Comparison of ENCODE assay signal across 17 mouse cellular contexts in the genomic region with DNA sequence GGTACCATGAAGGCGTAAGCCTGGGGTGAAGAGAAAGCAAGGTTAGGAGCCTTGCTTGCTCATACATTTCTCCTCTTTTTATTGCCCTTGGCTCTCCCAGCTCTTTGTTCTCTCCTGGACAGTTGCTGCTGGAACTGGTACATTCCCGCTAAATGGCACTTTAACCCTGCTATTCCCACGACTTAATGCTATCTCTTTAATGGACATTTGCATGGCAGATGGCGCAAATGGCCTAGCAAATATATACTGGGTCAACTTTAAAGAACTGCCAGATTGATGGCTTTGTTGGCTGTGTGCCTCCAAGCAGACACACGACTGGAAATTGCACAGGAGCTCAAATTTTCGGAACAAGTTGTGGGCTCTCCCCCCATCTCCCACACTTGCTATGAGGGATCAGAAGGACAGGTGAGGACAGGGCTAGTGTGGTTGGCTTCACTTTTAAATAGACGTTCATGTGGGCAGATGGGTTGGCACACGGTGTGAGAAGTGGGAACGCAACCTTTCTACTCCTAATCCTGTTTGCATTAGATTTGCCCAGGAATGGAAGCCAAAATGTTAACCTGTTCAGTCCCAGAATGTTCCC.
DNase-seq lines count a peak whose midpoint lies in the region; ATAC-seq and TF ChIP-seq lines count a peak whose summit lies in the region.
"Had no signal": no experiment of that assay in that cellular context is flagged by ENCODE, and none has a peak within 500 bp of the region (broad histone marks: within the 10 kb centered on the region; RNA-seq: fewer than 3 reads in every experiment).

No protein-coding gene starts in this region.

- no peak for TF ChIP-seq CTCF in brain, embryonic 14.5 days (IDR thresholded peaks at IDR 0.05; ENCODE audit: borderline replicate concordance, extremely low read depth, insufficient read depth, insufficient read length)

- no peaks in the 10 kb centered on the region for H3K9me3 ChIP-seq in forebrain, embryonic 14.5 days (replicated peaks; ENCODE audit: control insufficient read depth, low read length)
- no peaks in the 10 kb centered on the region for H3K9me3 ChIP-seq in forebrain, embryonic 10.5 days
- H3K9me3 ChIP-seq in hindbrain, embryonic 16.5 days (ENCODE audit: control insufficient read depth, low read length), result no peaks in the 10 kb centered on the region
- no peaks in the 10 kb centered on the region for H3K9me3 ChIP-seq in hindbrain, embryonic 11.5 days (ENCODE audit: control insufficient read depth, low read length)
- no peaks in the 10 kb centered on the region for H3K9me3 ChIP-seq in kidney, embryonic 16.5 days (ENCODE audit: low read length)
- H3K9me3 ChIP-seq: embryonic facial prominence, embryonic 12.5 days; heart, embryonic 12.5 days; intestine, embryonic 15.5 days had no signal

- H3K4me3 ChIP-seq in forebrain, embryonic 14.5 days (ENCODE audit: low read depth, low read length), result no peak overlapping the region
- no peak overlapping the region for H3K4me3 ChIP-seq in forebrain, embryonic 10.5 days
- H3K4me3 ChIP-seq in hindbrain, embryonic 16.5 days (ENCODE audit: low read length), result no peak overlapping the region
- H3K4me3 ChIP-seq in hindbrain, embryonic 11.5 days (ENCODE audit: low read depth, low read length), result no peak overlapping the region
- no peak overlapping the region for H3K4me3 ChIP-seq in kidney, embryonic 16.5 days (ENCODE audit: low read length)
- H3K4me3 ChIP-seq: embryonic facial prominence, embryonic 12.5 days; gastrocnemius, adult 2 months; heart, embryonic 12.5 days; intestine, embryonic 15.5 days had no signal

- WGBS in forebrain, embryonic 14.5 days, result 61% methylated on average over 9 of the region's 9 CpGs
- 87% methylated on average over 9 of the region's 9 CpGs for WGBS in forebrain, embryonic 10.5 days
- WGBS in hindbrain, embryonic 16.5 days, result 58% methylated on average over 9 of the region's 9 CpGs
- WGBS in hindbrain, embryonic 11.5 days, result 80% methylated on average over 9 of the region's 9 CpGs
- WGBS in kidney, embryonic 16.5 days, result 48% methylated on average over 9 of the region's 9 CpGs

- peak; percentile 66; the same call in 1 of the 2 replicates for ATAC-seq in forebrain, embryonic 14.5 days
- ATAC-seq in hindbrain, embryonic 16.5 days, result peak; percentile 49; the same call in 1 of the 2 replicates
- no peak for ATAC-seq in hindbrain, embryonic 11.5 days (ENCODE audit: low FRiP score)
- no peak for ATAC-seq in kidney, embryonic 16.5 days (ENCODE audit: low FRiP score, low TSS enrichment)
- ATAC-seq: intestine, embryonic 15.5 days had no signal

- DNase-seq in cerebellum, postnatal 14 days, result peak; percentile 23 to 49
- no peak for DNase-seq in cerebellum, adult 9-11 months
- peak; percentile 56 for DNase-seq in forebrain, embryonic 14.5 days (ENCODE audit: low spot score)
- DNase-seq in forebrain, embryonic 10.5 days (ENCODE audit: extremely low spot score, low spot score), result no peak
- no peak for DNase-seq in hindbrain, embryonic 11.5 days (ENCODE audit: low spot score)
- peak; percentile 76 for DNase-seq in brain, embryonic 14.5 days (ENCODE audit: low read depth)
- DNase-seq: adrenal gland, postnatal 10 days; cerebellum, adult 18-20 months; embryo, embryonic 11 days; gastrocnemius, adult 2 months; gastrocnemius, postnatal 25 days; kidney, adult 18-20 months had no signal

- H3K4me1 ChIP-seq in forebrain, embryonic 14.5 days (ENCODE audit: control insufficient read depth, insufficient read depth, low read length), result peaks cover 5% of the 10 kb centered on the region; the same call in 1 of the 2 replicates
- H3K4me1 ChIP-seq in forebrain, embryonic 10.5 days, result no peaks in the 10 kb centered on the region; the same call in 1 of the 2 replicates
- H3K4me1 ChIP-seq in hindbrain, embryonic 16.5 days (ENCODE audit: control insufficient read depth, insufficient read depth, low read depth, low read length), result no peaks in the 10 kb centered on the region
- H3K4me1 ChIP-seq in hindbrain, embryonic 11.5 days (replicated peaks; ENCODE audit: control insufficient read depth, insufficient read depth, low read length), result no peaks in the 10 kb centered on the region
- no peaks in the 10 kb centered on the region for H3K4me1 ChIP-seq in kidney, embryonic 16.5 days (ENCODE audit: insufficient read depth, low read length)
- H3K4me1 ChIP-seq: embryonic facial prominence, embryonic 12.5 days; heart, embryonic 12.5 days; intestine, embryonic 15.5 days had no signal

- H3K9ac ChIP-seq in forebrain, embryonic 14.5 days (ENCODE audit: low read length), result no peak overlapping the region
- no peak overlapping the region for H3K9ac ChIP-seq in hindbrain, embryonic 16.5 days (ENCODE audit: low read depth, low read length)
- H3K9ac ChIP-seq in hindbrain, embryonic 11.5 days (ENCODE audit: low read depth, low read length), result no peak overlapping the region
- no peak overlapping the region for H3K9ac ChIP-seq in kidney, embryonic 16.5 days (replicated peaks; ENCODE audit: low read length)
- H3K9ac ChIP-seq: embryonic facial prominence, embryonic 12.5 days; heart, embryonic 12.5 days; intestine, embryonic 15.5 days had no signal

- no peaks in the 10 kb centered on the region for H3K27me3 ChIP-seq in forebrain, embryonic 14.5 days (replicated peaks; ENCODE audit: control insufficient read depth, insufficient read depth, low read length)
- H3K27me3 ChIP-seq in forebrain, embryonic 10.5 days (ENCODE audit: poor library complexity, severe bottlenecking), result no peaks in the 10 kb centered on the region
- H3K27me3 ChIP-seq in hindbrain, embryonic 16.5 days (replicated peaks; ENCODE audit: control insufficient read depth, insufficient read depth, low read length), result no peaks in the 10 kb centered on the region
- H3K27me3 ChIP-seq in hindbrain, embryonic 11.5 days (ENCODE audit: control insufficient read depth, insufficient read depth, low read length), result no peaks in the 10 kb centered on the region
- no peaks in the 10 kb centered on the region for H3K27me3 ChIP-seq in kidney, embryonic 16.5 days (ENCODE audit: insufficient read depth, low read length)
- H3K27me3 ChIP-seq: embryonic facial prominence, embryonic 12.5 days; heart, embryonic 12.5 days; intestine, embryonic 15.5 days had no signal

- TF ChIP-seq POLR2A in brain, embryonic 14.5 days (IDR thresholded peaks at IDR 0.05; ENCODE audit: borderline replicate concordance, extremely low read depth, insufficient read depth, insufficient read length, poor library complexity, severe bottlenecking), result no peak

- no peak overlapping the region for H3K4me2 ChIP-seq in forebrain, embryonic 14.5 days (ENCODE audit: low read length)
- H3K4me2 ChIP-seq in hindbrain, embryonic 16.5 days (ENCODE audit: low read length), result no peak overlapping the region
- no peak overlapping the region for H3K4me2 ChIP-seq in hindbrain, embryonic 11.5 days (replicated peaks; ENCODE audit: low read depth, low read length)
- no peak overlapping the region for H3K4me2 ChIP-seq in kidney, embryonic 16.5 days (replicated peaks; ENCODE audit: low read depth, low read length)
- H3K4me2 ChIP-seq: embryonic facial prominence, embryonic 12.5 days; heart, embryonic 12.5 days; intestine, embryonic 15.5 days had no signal

- H3K27ac ChIP-seq in forebrain, embryonic 14.5 days (ENCODE audit: low read depth, low read length), result no peak overlapping the region; the same call in 1 of the 2 replicates
- no peak overlapping the region for H3K27ac ChIP-seq in forebrain, embryonic 10.5 days
- H3K27ac ChIP-seq in hindbrain, embryonic 16.5 days (ENCODE audit: low read depth, low read length), result no peak overlapping the region
- H3K27ac ChIP-seq in hindbrain, embryonic 11.5 days (ENCODE audit: low read depth, low read length), result no peak overlapping the region
- no peak overlapping the region for H3K27ac ChIP-seq in kidney, embryonic 16.5 days (ENCODE audit: low read length)
- H3K27ac ChIP-seq: embryonic facial prominence, embryonic 12.5 days; gastrocnemius, adult 2 months; intestine, embryonic 15.5 days had no signal

- H3K36me3 ChIP-seq in forebrain, embryonic 14.5 days (ENCODE audit: control insufficient read depth, insufficient read depth, low read length), result no peaks in the 10 kb centered on the region
- no peaks in the 10 kb centered on the region for H3K36me3 ChIP-seq in forebrain, embryonic 10.5 days (replicated peaks)
- H3K36me3 ChIP-seq in hindbrain, embryonic 16.5 days (ENCODE audit: control insufficient read depth, insufficient read depth, low read length), result no peaks in the 10 kb centered on the region
- H3K36me3 ChIP-seq in hindbrain, embryonic 11.5 days (ENCODE audit: control insufficient read depth, insufficient read depth, low read length), result no peaks in the 10 kb centered on the region
- no peaks in the 10 kb centered on the region for H3K36me3 ChIP-seq in kidney, embryonic 16.5 days (ENCODE audit: insufficient read depth, low read length)
- H3K36me3 ChIP-seq: embryonic facial prominence, embryonic 12.5 days; heart, embryonic 12.5 days; intestine, embryonic 15.5 days had no signal

Comparison
In these comparisons a context has a peak if more than half of its experiments do, and no peak if none do; other contexts are left out.
1. DNase-seq: peak in cerebellum, postnatal 14 days (2 of 2), forebrain, embryonic 14.5 days (single experiment) and brain, embryonic 14.5 days (single experiment); none in cerebellum, adult 9-11 months (single experiment), forebrain, embryonic 10.5 days (single experiment) and hindbrain, embryonic 11.5 days (single experiment).
2. ATAC-seq: peak in forebrain, embryonic 14.5 days (single experiment) and hindbrain, embryonic 16.5 days (single experiment); none in hindbrain, embryonic 11.5 days (single experiment) and kidney, embryonic 16.5 days (single experiment).